Mouse (Mus musculus): ENCODE data around the gene Wdr91. TPM values are rescaled to one million over a fixed set of nuclear protein-coding genes. Genes with fewer than 3 reads are reported as not detected.

The Wdr91 gene
- total and polyA plus RNA-seq, 2 experiments from 2014 or later = 19.1 to 52.6 TPM

- WGBS = 48% methylated on average over 8 of the region's 8 CpGs
- no peaks in the 10 kb centered on the region for H3K36me3 ChIP-seq (ENCODE audit: insufficient read depth, low read length)
- no peaks in the 10 kb centered on the region for H3K4me1 ChIP-seq (ENCODE audit: insufficient read depth, low read length)
- H3K4me2 ChIP-seq (ENCODE audit: low read depth, low read length, poor library complexity, severe bottlenecking) = no peak overlapping the region
- DNase-seq (ENCODE audit: low spot score) (no peak), ATAC-seq (ENCODE audit: low FRiP score) (no peak)
- no peak overlapping the region for H3K9ac ChIP-seq (replicated peaks; ENCODE audit: low read length, poor library complexity, severe bottlenecking)
- no peak overlapping the region for H3K27ac ChIP-seq (ENCODE audit: low read depth, low read length)
- no peak for TF ChIP-seq CTCF (IDR thresholded peaks at IDR 0.05)
- no peak overlapping the region for H3K4me3 ChIP-seq (ENCODE audit: low read depth, low read length)
- H3K9me3 ChIP-seq (ENCODE audit: low read length) = no peaks in the 10 kb centered on the region
- no peaks in the 10 kb centered on the region for H3K27me3 ChIP-seq (ENCODE audit: insufficient read depth, low read length)
These were observed 43.9 kb downstream of the Wdr91 start for GRCm38 (mm10) chr6:34866786-34867185.

GRCm38 (mm10) chr6:34865711-34866593, 44.7 kb downstream of the Wdr91 start:
- 71% methylated on average over 7 of the region's 7 CpGs for WGBS
- no peaks in the 10 kb centered on the region for H3K36me3 ChIP-seq (ENCODE audit: insufficient read depth, low read length)
- H3K27ac ChIP-seq (ENCODE audit: low read depth, low read length) = no peak overlapping the region
- H3K9me3 ChIP-seq (ENCODE audit: low read length) = no peaks in the 10 kb centered on the region
- H3K9ac ChIP-seq (replicated peaks; ENCODE audit: low read length, poor library complexity, severe bottlenecking) = no peak overlapping the region
- DNase-seq (ENCODE audit: low spot score) (no peak), ATAC-seq (ENCODE audit: low FRiP score) (no peak)
- H3K27me3 ChIP-seq (ENCODE audit: insufficient read depth, low read length) = no peaks in the 10 kb centered on the region
- no peaks in the 10 kb centered on the region for H3K4me1 ChIP-seq (ENCODE audit: insufficient read depth, low read length)
- H3K4me3 ChIP-seq (ENCODE audit: low read depth, low read length) = no peak overlapping the region
- H3K4me2 ChIP-seq (ENCODE audit: low read depth, low read length, poor library complexity, severe bottlenecking) = no peak overlapping the region
- no peak for TF ChIP-seq CTCF (IDR thresholded peaks at IDR 0.05)

GRCm38 (mm10) chr6:34865213-34865612, 45.5 kb downstream of the Wdr91 start:
- H3K9me3 ChIP-seq (ENCODE audit: low read length) = no peaks in the 10 kb centered on the region
- 73% methylated on average over 5 of the region's 5 CpGs for WGBS
- TF ChIP-seq CTCF (IDR thresholded peaks at IDR 0.05) = no peak
- ATAC-seq (ENCODE audit: low FRiP score) (no peak), DNase-seq (ENCODE audit: low spot score) (no peak)
- no peak overlapping the region for H3K4me2 ChIP-seq (ENCODE audit: low read depth, low read length, poor library complexity, severe bottlenecking)
- no peaks in the 10 kb centered on the region for H3K36me3 ChIP-seq (ENCODE audit: insufficient read depth, low read length)
- no peak overlapping the region for H3K27ac ChIP-seq (ENCODE audit: low read depth, low read length)
- no peaks in the 10 kb centered on the region for H3K4me1 ChIP-seq (ENCODE audit: insufficient read depth, low read length)
- no peak overlapping the region for H3K4me3 ChIP-seq (ENCODE audit: low read depth, low read length)
- no peak overlapping the region for H3K9ac ChIP-seq (replicated peaks; ENCODE audit: low read length, poor library complexity, severe bottlenecking)
- H3K27me3 ChIP-seq (ENCODE audit: insufficient read depth, low read length) = no peaks in the 10 kb centered on the region

GRCm38 (mm10) chr6:34863786-34864514, 46.7 kb downstream of the Wdr91 start:
- H3K4me1 ChIP-seq (ENCODE audit: insufficient read depth, low read length) = no peaks in the 10 kb centered on the region
- ATAC-seq (ENCODE audit: low FRiP score) = no peak
- no peak for TF ChIP-seq CTCF (IDR thresholded peaks at IDR 0.05)
- H3K9me3 ChIP-seq (ENCODE audit: low read length) = no peaks in the 10 kb centered on the region
- no peak for DNase-seq (ENCODE audit: low spot score)
- H3K4me3 ChIP-seq (ENCODE audit: low read depth, low read length) = no peak overlapping the region
- no peak overlapping the region for H3K9ac ChIP-seq (replicated peaks; ENCODE audit: low read length, poor library complexity, severe bottlenecking)
- H3K27ac ChIP-seq (ENCODE audit: low read depth, low read length) = no peak overlapping the region
- H3K4me2 ChIP-seq (ENCODE audit: low read depth, low read length, poor library complexity, severe bottlenecking) = no peak overlapping the region
- 68% methylated on average over 9 of the region's 9 CpGs for WGBS
- H3K27me3 ChIP-seq (ENCODE audit: insufficient read depth, low read length) = no peaks in the 10 kb centered on the region
- no peaks in the 10 kb centered on the region for H3K36me3 ChIP-seq (ENCODE audit: insufficient read depth, low read length)

GRCm38 (mm10) chr6:34862791-34863403, 47.8 kb downstream of the Wdr91 start, which contains the start of gene Tmem140:
Tmem140 (plus strand) TSS chr6:34863146.
- H3K4me2 ChIP-seq (ENCODE audit: low read depth, low read length, poor library complexity, severe bottlenecking) = no peak within 1 kb of the TSS
- WGBS = 62% methylated on average over 11 of the region's 11 CpGs
- ATAC-seq (ENCODE audit: low FRiP score) = no peak

More at GRCm38 (mm10) chr6:34862791-34863403, 47.8 kb downstream of the Wdr91 start, which contains the start of gene Tmem140:
- no peaks in the 10 kb centered on the region for H3K4me1 ChIP-seq (ENCODE audit: insufficient read depth, low read length)
- H3K4me3 ChIP-seq (ENCODE audit: low read depth, low read length) = no peak within 1 kb of the TSS
- H3K36me3 ChIP-seq (ENCODE audit: insufficient read depth, low read length) = no peaks in the 10 kb centered on the region
- H3K9ac ChIP-seq (replicated peaks; ENCODE audit: low read length, poor library complexity, severe bottlenecking) = no peak within 1 kb of the TSS
- H3K27ac ChIP-seq (ENCODE audit: low read depth, low read length) = no peak within 1 kb of the TSS
- TF ChIP-seq CTCF (IDR thresholded peaks at IDR 0.05) = no peak
- H3K9me3 ChIP-seq (ENCODE audit: low read length) = no peaks in the 10 kb centered on the region
- DNase-seq (ENCODE audit: low spot score) = no peak
- no peaks in the 10 kb centered on the region for H3K27me3 ChIP-seq (ENCODE audit: insufficient read depth, low read length)
